Mouse (Mus musculus) ovary, postnatal 10 days (tissue): ENCODE measurements at regions not wholly inside any gene's neighbourhood (a gene's known extent, or its start where the extent isn't known, plus 50 kb on each side); places are given as distances from the start of the nearest gene placed in this dataset.

Experiments
- DNase-seq: peaks from one replicate; pipeline ENCODE4 v3.0.0; 2022; ENCODE audit warnings: low spot score

DNA sequence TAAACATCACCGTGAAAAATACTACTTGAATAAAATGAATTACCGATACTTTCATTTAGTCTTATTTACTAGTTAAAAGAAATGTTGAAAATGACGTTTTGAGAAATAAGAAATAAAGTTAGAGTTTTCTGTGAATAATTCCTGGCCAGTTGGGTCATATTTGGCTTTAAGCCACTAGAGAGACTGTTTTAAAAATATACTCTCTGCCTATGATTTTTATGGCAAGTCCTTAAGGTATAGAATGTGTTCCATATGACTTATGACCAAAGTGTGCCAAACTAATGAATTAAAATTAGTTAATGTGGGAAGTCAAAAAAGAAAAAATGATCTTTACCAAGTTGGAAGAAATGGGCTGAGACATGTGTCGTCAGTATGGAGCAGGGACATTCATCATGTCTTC lies 354.2 kb upstream of the Col3a1 start:
- no peak for DNase-seq

DNA sequence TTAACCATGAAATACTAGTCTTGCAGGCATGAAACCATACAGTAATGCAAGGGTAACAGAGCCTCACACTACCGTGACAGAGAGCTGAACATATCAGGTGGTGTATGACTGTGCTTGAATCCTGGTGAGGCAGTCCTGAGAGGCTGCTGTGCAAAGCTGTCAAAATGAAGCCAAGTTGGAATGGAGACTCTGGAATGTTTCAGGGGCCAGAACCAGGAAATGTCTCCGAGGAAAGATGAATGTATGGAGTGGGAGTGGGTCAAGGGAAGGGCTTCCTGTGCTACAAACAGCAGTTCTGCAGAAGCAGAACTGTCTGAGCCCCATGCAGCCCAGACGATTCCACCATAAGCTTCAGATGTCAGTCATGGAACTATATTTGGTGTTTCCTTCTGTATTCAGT lies 324.2 kb upstream of the Col3a1 start:
- DNase-seq = no peak

DNA sequence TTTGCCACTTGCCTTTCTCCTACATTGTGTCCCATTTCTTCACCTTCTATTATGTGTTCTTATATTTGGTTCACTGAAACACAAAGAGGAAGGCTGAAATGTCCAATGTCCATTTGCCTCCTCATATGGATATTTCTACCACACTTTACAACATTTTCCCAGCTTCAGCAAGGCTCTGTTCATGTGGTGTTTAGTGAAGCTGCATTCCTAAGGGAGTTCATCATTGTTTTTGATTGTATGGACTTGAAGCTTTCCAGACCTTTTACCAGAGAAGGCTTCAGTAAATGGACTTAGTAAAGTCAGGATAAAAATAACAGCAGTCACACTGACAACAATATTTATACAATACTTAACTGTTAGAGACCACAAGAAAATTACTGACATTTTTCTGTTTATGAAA lies 290.8 kb upstream of the Col3a1 start:
- no peak for DNase-seq

DNA sequence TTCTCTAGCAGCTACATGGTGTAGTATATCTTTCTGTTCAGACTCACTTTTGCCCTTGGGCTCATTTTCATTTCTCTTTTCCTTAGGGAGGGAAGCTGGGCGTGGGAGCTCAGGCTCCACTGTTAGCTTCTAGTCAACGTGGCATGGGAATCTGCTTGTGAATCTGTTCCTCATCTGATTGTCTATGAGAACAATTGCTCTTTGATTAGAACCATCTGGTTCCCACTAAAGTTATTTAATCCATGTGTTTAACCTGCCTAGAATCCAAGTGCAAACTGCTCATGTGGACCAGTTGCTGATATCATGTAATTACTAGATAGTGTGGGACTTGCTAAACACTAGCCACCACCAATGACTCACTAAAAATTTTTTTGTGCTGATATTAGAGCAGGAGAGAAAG lies 290.1 kb upstream of the Col3a1 start:
- DNase-seq = no peak

- peak; percentile 17 for DNase-seq
Observed at GRCm38 (mm10) chr1:45022146-45022841, 289.0 kb upstream of the Col3a1 start.

GRCm38 (mm10) chr1:45023336-45023735 lies 288.0 kb upstream of the Col3a1 start:
- no peak for DNase-seq

GRCm38 (mm10) chr1:45031436-45032027 lies 279.8 kb upstream of the Col3a1 start:
- DNase-seq = no peak

DNA sequence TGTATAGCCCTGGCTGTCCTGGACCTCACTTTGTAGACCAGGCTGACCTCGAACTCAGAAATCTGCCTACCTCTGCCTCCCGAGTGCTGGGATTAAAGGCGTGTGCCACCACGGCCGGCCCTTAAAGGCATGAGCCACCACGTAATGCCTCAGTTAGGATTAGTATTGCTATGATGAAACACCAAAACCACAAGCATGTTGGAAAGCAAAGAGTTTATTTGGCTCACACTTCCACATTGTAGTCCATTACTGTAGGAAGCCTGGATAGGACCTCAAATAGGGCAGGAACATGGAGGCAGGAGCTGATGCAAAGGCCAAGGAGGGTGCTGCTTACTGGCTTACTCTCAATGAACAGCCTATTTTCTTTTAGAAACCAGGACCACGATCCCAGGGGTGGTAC lies 278.0 kb upstream of the Col3a1 start:
- no peak for DNase-seq

GRCm38 (mm10) chr1:45041328-45041727 lies 270.0 kb upstream of the Col3a1 start:
- no peak for DNase-seq

- DNase-seq = no peak
Observed at GRCm38 (mm10) chr1:45041815-45042214, 269.5 kb upstream of the Col3a1 start.

DNA sequence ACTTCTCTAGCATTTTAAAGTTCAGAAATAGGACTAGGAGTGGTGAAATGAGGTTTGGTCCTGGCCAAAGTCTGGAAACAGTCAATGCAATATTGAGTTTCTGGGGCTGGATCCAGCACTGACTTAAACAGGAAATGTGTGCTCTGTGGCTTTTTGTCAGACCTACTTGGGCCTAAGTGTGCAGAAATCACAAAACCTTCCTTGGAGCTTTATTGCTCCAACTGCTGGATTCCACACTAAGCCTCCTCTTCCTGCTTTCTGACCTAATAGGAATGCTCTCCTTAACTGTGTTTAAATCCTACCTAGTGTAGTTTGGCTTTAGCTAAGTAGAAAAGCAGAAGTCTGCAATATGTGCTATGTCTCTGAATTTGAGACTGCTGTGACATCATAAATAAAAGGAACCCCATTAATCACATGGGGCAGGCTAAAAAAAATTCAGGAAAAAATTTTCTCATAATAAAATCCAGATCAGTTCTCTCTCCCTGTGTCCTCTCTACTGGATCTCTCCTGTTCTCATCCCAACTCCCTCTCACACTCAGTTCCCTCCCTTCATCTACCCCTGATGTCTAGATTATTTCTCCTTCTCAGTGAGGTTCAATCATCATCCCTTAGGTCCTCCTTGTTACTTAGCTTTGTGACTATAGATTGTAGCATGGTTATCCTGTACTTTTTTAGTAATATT lies 268.0 kb upstream of the Col3a1 start:
- DNase-seq = no peak

DNA sequence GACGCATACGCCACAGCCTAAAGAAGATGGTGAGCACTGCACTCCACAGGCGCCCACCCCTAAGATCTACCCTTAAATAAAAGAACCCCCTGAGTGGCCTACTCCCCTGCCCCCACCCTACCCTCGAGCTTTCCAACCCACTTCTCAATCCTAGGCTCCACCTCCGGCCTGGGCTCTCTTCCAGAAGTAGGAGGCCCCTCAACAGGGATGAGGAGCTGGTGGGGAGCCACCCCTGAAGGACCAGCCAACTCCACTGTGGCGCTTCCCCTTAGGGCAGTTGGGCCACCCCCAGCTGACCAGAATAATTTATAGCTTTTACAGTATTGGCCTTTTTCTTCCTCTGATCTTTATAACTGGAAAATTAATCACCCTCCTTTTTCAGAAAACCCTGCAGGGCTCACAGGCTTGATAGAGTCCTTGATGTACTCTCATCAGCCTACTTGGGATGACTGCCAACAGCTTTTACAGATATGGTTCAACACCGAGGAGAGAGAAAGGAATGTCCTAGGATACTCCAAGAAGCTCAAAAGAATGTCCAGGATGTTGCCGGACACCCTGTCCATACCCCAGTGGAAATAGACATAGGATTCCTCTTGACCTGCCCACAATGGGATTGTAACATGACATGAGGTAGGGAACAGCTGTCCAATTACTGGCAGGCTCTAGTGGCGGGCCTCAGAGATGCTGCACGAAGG lies 220.3 kb upstream of the Col3a1 start:
- no peak for DNase-seq

DNA sequence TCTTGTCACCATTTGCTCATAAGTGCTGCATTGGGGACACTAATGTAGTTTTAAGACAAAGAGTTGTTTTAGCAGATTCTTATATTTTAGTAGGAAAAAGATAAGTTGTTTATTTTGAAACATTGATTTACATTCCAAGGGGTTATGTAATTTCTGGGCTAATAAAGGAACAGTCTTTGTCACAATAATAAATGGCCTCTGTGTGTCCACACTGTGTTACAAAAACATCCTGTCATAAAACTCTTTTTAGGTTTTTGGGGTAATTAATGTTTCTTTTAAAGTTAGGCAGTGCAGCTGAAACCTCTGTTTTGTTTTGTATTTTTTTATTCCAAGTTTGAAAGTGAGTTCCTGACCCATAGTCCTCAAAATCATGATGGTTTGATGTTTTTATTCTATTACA lies 210.4 kb upstream of the Col3a1 start:
- DNase-seq = no peak

GRCm38 (mm10) chr1:45116409-45117144 lies 194.8 kb upstream of the Col3a1 start:
- DNase-seq = no peak

GRCm38 (mm10) chr1:45135152-45135714 lies 176.1 kb upstream of the Col3a1 start:
- no peak for DNase-seq

DNA sequence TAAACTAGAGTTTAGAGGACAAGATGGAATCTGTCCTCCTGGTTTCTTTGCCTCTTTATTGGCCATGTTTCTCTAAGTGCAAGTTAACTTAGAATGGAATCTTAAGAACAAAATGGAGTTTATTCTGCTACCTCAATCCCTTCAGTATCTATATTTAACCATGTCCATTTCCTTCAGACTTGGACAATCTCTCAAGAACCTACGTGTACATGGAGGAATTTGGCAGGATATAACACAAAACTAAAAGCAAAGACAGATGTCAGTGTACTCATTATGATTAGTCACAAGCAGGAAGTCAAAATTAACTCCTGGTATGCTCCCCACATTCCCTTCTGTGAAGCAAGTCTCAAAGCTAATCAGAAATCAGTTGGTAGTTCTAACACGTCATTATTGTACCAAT lies 164.3 kb upstream of the Col3a1 start:
- no peak for DNase-seq

GRCm38 (mm10) chr1:45181632-45182031 lies 129.7 kb upstream of the Col3a1 start:
- no peak for DNase-seq

DNA sequence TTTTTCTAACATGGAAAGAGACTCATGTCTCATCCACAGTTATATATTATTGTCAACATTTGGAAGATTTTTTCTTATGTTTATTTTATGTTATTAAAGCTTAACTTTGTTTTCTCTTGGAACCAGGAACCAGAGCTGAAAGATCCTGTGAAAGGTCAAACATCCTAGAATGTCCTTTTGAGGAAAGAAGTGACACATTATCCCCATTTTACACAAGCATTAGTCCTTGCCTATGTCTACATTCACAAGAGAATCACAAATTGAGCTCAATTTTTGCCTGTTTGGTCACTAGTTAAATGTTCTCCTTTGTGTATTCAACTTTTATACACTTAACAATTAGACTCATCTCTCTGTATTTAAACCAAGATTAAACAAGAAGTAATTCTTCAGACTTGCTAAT lies 126.0 kb upstream of the Col3a1 start:
- no peak for DNase-seq

GRCm38 (mm10) chr1:45207926-45208325 lies 103.4 kb upstream of the Col3a1 start:
- DNase-seq = no peak

DNA sequence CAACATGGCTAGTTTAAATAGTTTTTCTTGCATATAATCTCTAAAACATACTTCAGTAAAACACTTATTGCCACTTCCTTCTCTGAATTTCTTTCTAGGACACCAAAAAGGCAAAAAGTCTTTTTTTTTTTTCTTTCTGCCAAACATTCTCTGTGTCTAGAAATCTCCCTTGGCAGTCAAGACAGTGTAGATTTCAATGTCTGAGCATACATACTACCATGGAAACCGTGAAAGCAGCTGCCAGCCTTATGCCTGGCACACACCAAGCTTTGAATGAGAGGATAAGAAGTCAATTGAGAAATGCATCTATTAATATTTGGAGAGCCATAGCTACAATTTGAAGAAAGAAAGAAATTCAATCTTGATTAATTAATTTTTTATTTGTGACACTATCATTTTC lies 95.1 kb upstream of the Col3a1 start:
- DNase-seq = no peak
